Mouse (Mus musculus) embryo, embryonic 9.5 days (tissue): ENCODE data around the gene Hist1h3f.
"Not testable (repeated sequence)": the region's sequence is repeated elsewhere in the genome, so short reads cannot be mapped to it uniquely, and the experiment has no call there.

Experiments used
- DNase-seq: peaks from one replicate; pipeline ENCODE4 v3.0.0-alpha.2; 2017; ENCODE audit errors: extremely low spot score

Hist1h3f gene

GRCm38 (mm10) chr13:23537006-23537710 lies 6.7 kb upstream of the Hist1h3f start:
- no peak for DNase-seq

- no peak for DNase-seq
Measured at GRCm38 (mm10) chr13:23538249-23538648, 5.6 kb upstream of the Hist1h3f start.

GRCm38 (mm10) chr13:23539821-23540220 lies 4.0 kb upstream of the Hist1h3f start:
- not testable (repeated sequence) for DNase-seq

- no peak for DNase-seq
Measured at GRCm38 (mm10) chr13:23541497-23541896, 2.4 kb upstream of the Hist1h3f start.

- not testable (repeated sequence) for DNase-seq
Measured at GRCm38 (mm10) chr13:23542225-23542980, 1.4 kb upstream of the Hist1h3f start.

- DNase-seq, result peak; percentile 91
Measured at GRCm38 (mm10) chr13:23542999-23543607, 749 bp upstream of the Hist1h3f start, which contains the start of gene Hist1h2bh. Hist1h2bh (minus strand) TSS chr13:23543392.

GRCm38 (mm10) chr13:23544787-23545120 lies 902 bp downstream of the Hist1h3f start:
- not testable (repeated sequence) for DNase-seq

- no peak for DNase-seq
Measured at GRCm38 (mm10) chr13:23546694-23547093, 2.8 kb downstream of the Hist1h3f start.

GRCm38 (mm10) chr13:23550761-23551145 lies 6.9 kb downstream of the Hist1h3f start:
- peak; percentile 76 for DNase-seq

- peak; percentile 97 for DNase-seq
Measured at GRCm38 (mm10) chr13:23551146-23551834, 7.4 kb downstream of the Hist1h3f start, which contains the start of gene Hist1h4f. Hist1h4f (minus strand) TSS chr13:23551648.

GRCm38 (mm10) chr13:23551931-23552914 lies 8.4 kb downstream of the Hist1h3f start:
- DNase-seq, result no peak

GRCm38 (mm10) chr13:23552962-23553361 lies 9.1 kb downstream of the Hist1h3f start, which contains the start of gene Hist1h1d:
Hist1h1d (plus strand) TSS chr13:23553262.
- no peak for DNase-seq

GRCm38 (mm10) chr13:23554393-23554792 lies 10.5 kb downstream of the Hist1h3f start:
- no peak for DNase-seq

- peak; percentile 96 for DNase-seq
Measured at GRCm38 (mm10) chr13:23554925-23555838, 11.3 kb downstream of the Hist1h3f start.

- DNase-seq, result peak; percentile 92
Measured at GRCm38 (mm10) chr13:23555839-23556416, 12.1 kb downstream of the Hist1h3f start.

GRCm38 (mm10) chr13:23556906-23557305 lies 13.1 kb downstream of the Hist1h3f start:
- DNase-seq, result no peak

- DNase-seq, result not testable (repeated sequence)
Measured at GRCm38 (mm10) chr13:23560699-23561098, 16.8 kb downstream of the Hist1h3f start.

- DNase-seq, result not testable (repeated sequence)
Measured at GRCm38 (mm10) chr13:23561531-23561882, 17.7 kb downstream of the Hist1h3f start.
